ENCODE assay signal across 11 mouse cellular contexts in the genomic region with DNA sequence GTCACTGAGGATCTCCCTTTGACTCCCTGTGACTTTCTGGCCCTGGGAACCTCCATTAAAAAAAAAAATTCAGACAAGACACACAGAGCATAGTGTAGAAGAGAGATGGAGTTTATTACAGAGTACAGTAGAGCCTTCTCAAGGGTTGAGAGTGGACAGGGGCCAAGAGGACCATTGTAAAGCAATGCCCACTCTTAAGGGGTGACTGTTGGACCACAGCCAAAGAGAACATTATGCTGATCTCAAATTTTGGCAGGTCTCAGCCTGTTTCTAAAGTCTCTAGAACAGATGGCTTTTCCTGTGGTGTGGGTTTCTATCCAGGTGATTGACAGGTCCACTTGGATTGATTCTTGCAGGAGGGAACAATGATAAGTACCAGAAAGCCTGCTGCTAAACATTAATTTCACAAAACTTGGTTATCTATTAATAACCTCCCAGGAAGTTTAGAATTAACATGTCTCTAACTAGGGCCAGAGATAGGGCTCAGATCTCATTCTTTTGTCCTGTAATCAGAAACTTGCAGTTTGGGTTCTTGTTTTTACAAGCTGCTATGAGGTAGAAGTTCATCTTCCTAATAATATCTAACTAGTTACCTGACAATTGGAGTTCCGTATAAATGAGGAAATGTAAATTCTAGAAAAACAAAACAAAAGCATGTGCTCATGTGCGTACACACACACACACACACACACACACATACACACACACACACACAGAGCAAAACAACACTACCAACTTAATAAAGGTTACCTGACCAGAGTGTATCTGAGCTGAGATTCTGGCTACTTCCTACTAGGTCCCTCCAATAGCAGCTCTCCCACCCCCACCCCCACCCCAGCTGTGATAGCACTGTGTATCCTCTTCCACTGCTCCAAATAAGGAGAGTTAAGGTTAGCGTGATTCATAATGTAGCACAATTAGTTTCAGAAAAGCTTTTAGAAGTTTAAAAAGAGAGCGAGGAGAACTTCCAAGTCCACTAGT. TPM values are rescaled to one million over a fixed set of nuclear protein-coding genes. Genes with fewer than 3 reads are reported as not detected.
DNase-seq lines count a peak whose midpoint lies in the region; ATAC-seq and TF ChIP-seq lines count a peak whose summit lies in the region.
"Had no signal": no experiment of that assay in that cellular context is flagged by ENCODE, and none has a peak within 500 bp of the region (broad histone marks: within the 10 kb centered on the region; RNA-seq: fewer than 3 reads in every experiment).

No protein-coding gene starts in this region.

- 59% methylated on average over 4 of the region's 4 CpGs for WGBS in heart, embryonic 11.5 days (ENCODE audit: insufficient replicate concordance)
- 56% methylated on average over 4 of the region's 4 CpGs for WGBS in forebrain, postnatal 0 days
- 85% methylated on average over 4 of the region's 4 CpGs for WGBS in midbrain, embryonic 14.5 days

- H3K9ac ChIP-seq in heart, embryonic 11.5 days (ENCODE audit: low read depth, low read length), result no peak overlapping the region
- H3K9ac ChIP-seq in forebrain, postnatal 0 days, result no peak overlapping the region
- H3K9ac ChIP-seq in midbrain, embryonic 14.5 days (replicated peaks; ENCODE audit: low read length), result no peak overlapping the region

- H3K9me3 ChIP-seq in heart, embryonic 11.5 days (replicated peaks; ENCODE audit: control insufficient read depth, low read length), result no peaks in the 10 kb centered on the region
- H3K9me3 ChIP-seq in forebrain, postnatal 0 days (ENCODE audit: low read length), result no peaks in the 10 kb centered on the region
- H3K9me3 ChIP-seq in midbrain, embryonic 14.5 days (ENCODE audit: control insufficient read depth, low read length), result no peaks in the 10 kb centered on the region

- no peak for TF ChIP-seq CTCF in left cerebral cortex, adult 2 months (IDR thresholded peaks at IDR 0.05)
- no peak for TF ChIP-seq CTCF in forebrain, postnatal 0 days (IDR thresholded peaks at IDR 0.05; ENCODE audit: low read depth)

- no peaks in the 10 kb centered on the region for H3K36me3 ChIP-seq in heart, embryonic 11.5 days (ENCODE audit: control insufficient read depth, insufficient read depth, low read length)
- H3K36me3 ChIP-seq in forebrain, postnatal 0 days (ENCODE audit: insufficient read depth), result no peaks in the 10 kb centered on the region
- H3K36me3 ChIP-seq in midbrain, embryonic 14.5 days (ENCODE audit: control insufficient read depth, insufficient read depth, low read length), result no peaks in the 10 kb centered on the region

- DNase-seq in heart, postnatal 10 days, result no peak
- DNase-seq in left cerebral cortex, adult 2 months (ENCODE audit: extremely low spot score in 1 of 2, low spot score in 2 of 2), result no peak
- DNase-seq in left cerebral cortex, postnatal 36 days (ENCODE audit: low spot score in 2 of 2), result no peak
- DNase-seq in forebrain, postnatal 0 days, result peak; percentile 68
- DNase-seq in midbrain, embryonic 14.5 days, result peak; percentile 71
- no peak for DNase-seq in spleen, adult 12 weeks (ENCODE audit: low spot score)
- DNase-seq in ovary, postnatal 10 days (ENCODE audit: low spot score), result no peak
- DNase-seq: thymus, adult 2 months had no signal

- H3K4me2 ChIP-seq in heart, embryonic 11.5 days, result 0 out of 2 replicates have a peak overlapping the region, but pooled peaks have one; percentile 14
- peak overlapping the region; percentile 34 for H3K4me2 ChIP-seq in forebrain, postnatal 0 days (ENCODE audit: low read depth)
- H3K4me2 ChIP-seq in midbrain, embryonic 14.5 days (ENCODE audit: low read length), result no peak overlapping the region

- intact Hi-C loops in heart, postnatal 10 days (cut with DNase I), result no loop called here
- intact Hi-C loops in left cerebral cortex, adult 2 months (cut with DNase I), result no loop called here
- intact Hi-C loops in left cerebral cortex, postnatal 36 days (cut with DNase I), result no loop called here

- H3K27ac ChIP-seq in heart, embryonic 11.5 days (ENCODE audit: low read depth, low read length), result no peak overlapping the region
- no peak overlapping the region for H3K27ac ChIP-seq in left cerebral cortex, adult 2 months
- no peak overlapping the region for H3K27ac ChIP-seq in forebrain, postnatal 0 days (ENCODE audit: low read depth, low read length)
- H3K27ac ChIP-seq in midbrain, embryonic 14.5 days (replicated peaks; ENCODE audit: low read depth, low read length), result 0 out of 2 replicates have a peak overlapping the region, but pooled peaks have one; percentile 13

- ATAC-seq in heart, embryonic 11.5 days (replicated peaks; ENCODE audit: insufficient number of reproducible peaks, low FRiP score, low TSS enrichment), result no peak
- ATAC-seq in forebrain, postnatal 0 days, result peak; percentile 53
- ATAC-seq in midbrain, embryonic 14.5 days (ENCODE audit: low FRiP score, low TSS enrichment), result 0 out of 2 replicates have a peak, but pooled peaks have one; percentile 34

- H3K4me3 ChIP-seq in heart, embryonic 11.5 days (ENCODE audit: low read depth, low read length), result no peak overlapping the region
- H3K4me3 ChIP-seq in left cerebral cortex, adult 2 months, result peak overlapping the region; percentile 34
- H3K4me3 ChIP-seq in forebrain, postnatal 0 days (ENCODE audit: low read depth, low read length), result peak overlapping the region; percentile 19
- no peak overlapping the region for H3K4me3 ChIP-seq in midbrain, embryonic 14.5 days (replicated peaks; ENCODE audit: low read depth, low read length)
- H3K4me3 ChIP-seq: erythroblast, embryonic 14.5 days had no signal

- no peaks in the 10 kb centered on the region for H3K27me3 ChIP-seq in heart, embryonic 11.5 days (ENCODE audit: control insufficient read depth, insufficient read depth, low read length)
- H3K27me3 ChIP-seq in forebrain, postnatal 0 days (ENCODE audit: insufficient read depth, low read length), result no peaks in the 10 kb centered on the region
- H3K27me3 ChIP-seq in midbrain, embryonic 14.5 days (ENCODE audit: control insufficient read depth, insufficient read depth, low read length), result no peaks in the 10 kb centered on the region

- H3K4me1 ChIP-seq in heart, embryonic 11.5 days (ENCODE audit: control insufficient read depth, insufficient read depth, low read length), result peaks cover 8% of the 10 kb centered on the region; the same call in 1 of the 2 replicates
- no peaks in the 10 kb centered on the region; the same call in 1 of the 2 replicates for H3K4me1 ChIP-seq in forebrain, postnatal 0 days (ENCODE audit: insufficient read depth)
- H3K4me1 ChIP-seq in midbrain, embryonic 14.5 days (ENCODE audit: control insufficient read depth, insufficient read depth, low read length), result peaks cover 14% of the 10 kb centered on the region

RNA-seq across cellular contexts. Expression of a gene that starts 1.0 kb away (rescaled TPM):
- 29.7 and 30.7 TPM in 2 replicates for polyA plus RNA-seq in heart, embryonic 11.5 days (2014; fragmentation: Nextera tagmentation; extraction: Ambion mirVana)
- total RNA-seq in heart, postnatal 10 days (2021), result 10 to 100 TPM; 38.6 to 40.6 TPM
- total RNA-seq in left cerebral cortex, adult 2 months (2021), result 100 to 1,000 TPM; 182 to 183 TPM
- total RNA-seq in left cerebral cortex, postnatal 36 days (2021), result 100 to 1,000 TPM; 173 to 177 TPM
- 94.8 and 116 TPM in 2 replicates for total RNA-seq in forebrain, postnatal 0 days (2014; rRNA removed)
- polyA plus RNA-seq in forebrain, postnatal 0 days (2015; fragmentation: Nextera tagmentation; extraction: Ambion mirVana), result 24.4 and 41.2 TPM in 2 replicates
- 58.7 and 71.7 TPM in 2 replicates for polyA plus RNA-seq in midbrain, embryonic 14.5 days (2014; fragmentation: Nextera tagmentation; extraction: Ambion mirVana)

RNA-seq across cellular contexts. Expression of a gene that starts 45.7 kb away (rescaled TPM):
- polyA plus RNA-seq in heart, embryonic 11.5 days (2014; fragmentation: Nextera tagmentation; extraction: Ambion mirVana), result 2.2 and 2.6 TPM in 2 replicates
- total RNA-seq in heart, postnatal 10 days (2021), result 1 to 10 TPM; 2.3 to 2.4 TPM
- total RNA-seq in left cerebral cortex, adult 2 months (2021), result 10 to 100 TPM; 57.3 to 62.8 TPM
- total RNA-seq in left cerebral cortex, postnatal 36 days (2021), result 10 to 100 TPM; 57.1 to 76.9 TPM
- 81.8 and 86.6 TPM in 2 replicates for total RNA-seq in forebrain, postnatal 0 days (2014; rRNA removed)
- 38.2 and 38.9 TPM in 2 replicates for polyA plus RNA-seq in forebrain, postnatal 0 days (2015; fragmentation: Nextera tagmentation; extraction: Ambion mirVana)
- 33.0 and 34.4 TPM in 2 replicates for polyA plus RNA-seq in midbrain, embryonic 14.5 days (2014; fragmentation: Nextera tagmentation; extraction: Ambion mirVana)
- total RNA-seq: hematopoietic stem cell, adult 5-6 weeks had no signal
- polyA plus RNA-seq: erythroblast, embryonic 14.5 days had no signal

Comparison
In these comparisons a context has a peak if more than half of its experiments do, and no peak if none do; other contexts are left out.
1. H3K4me3 ChIP-seq: peak in left cerebral cortex, adult 2 months (single experiment) and forebrain, postnatal 0 days (single experiment); none in heart, embryonic 11.5 days (single experiment) and midbrain, embryonic 14.5 days (single experiment).
2. DNase-seq: peak in forebrain, postnatal 0 days (single experiment) and midbrain, embryonic 14.5 days (single experiment); none in heart, postnatal 10 days (0 of 2), left cerebral cortex, adult 2 months (0 of 2), left cerebral cortex, postnatal 36 days (0 of 2), spleen, adult 12 weeks (single experiment) and ovary, postnatal 10 days (single experiment).
3. RNA of a gene that starts 45.7 kb away (total RNA-seq): 81.8 to 86.6 TPM in forebrain, postnatal 0 days, 57.1 to 76.9 TPM in left cerebral cortex, postnatal 36 days and 57.3 to 62.8 TPM in left cerebral cortex, adult 2 months; 2.3 to 2.4 TPM in heart, postnatal 10 days; every median in the first group is over 10 times any median in the second.